Mouse (Mus musculus): ENCODE data around the gene Lalba. TPM values are rescaled to one million over a fixed set of nuclear protein-coding genes. Genes with fewer than 3 reads are reported as not detected.
"Not testable (repeated sequence)": the region's sequence is repeated elsewhere in the genome, so short reads cannot be mapped to it uniquely, and the experiment has no call there.

Lalba gene
- total RNA-seq, 2 experiments from 2014 or later: not detected

DNA sequence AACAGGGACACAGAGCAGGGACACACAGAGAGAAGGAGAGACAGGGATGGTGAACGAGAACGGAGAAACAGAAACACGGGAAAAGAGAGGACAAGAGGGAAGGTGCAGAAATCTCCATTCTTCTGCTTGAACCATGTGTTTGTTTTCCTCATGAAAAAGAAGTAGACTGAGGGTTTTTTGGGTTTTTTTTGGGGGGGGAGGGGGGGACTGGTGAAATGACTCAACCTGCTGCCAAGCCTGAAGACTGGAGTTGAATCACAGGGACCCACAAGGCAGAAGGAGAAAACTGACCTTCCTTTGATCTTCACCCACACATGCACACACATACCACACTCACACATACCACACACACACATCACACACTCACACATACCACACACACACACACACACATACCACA lies 20.8 kb upstream of the Lalba start:
- intact Hi-C loops (cut with DNase I): no loop called here
- DNase-seq (ENCODE audit: low spot score): no peak

DNA sequence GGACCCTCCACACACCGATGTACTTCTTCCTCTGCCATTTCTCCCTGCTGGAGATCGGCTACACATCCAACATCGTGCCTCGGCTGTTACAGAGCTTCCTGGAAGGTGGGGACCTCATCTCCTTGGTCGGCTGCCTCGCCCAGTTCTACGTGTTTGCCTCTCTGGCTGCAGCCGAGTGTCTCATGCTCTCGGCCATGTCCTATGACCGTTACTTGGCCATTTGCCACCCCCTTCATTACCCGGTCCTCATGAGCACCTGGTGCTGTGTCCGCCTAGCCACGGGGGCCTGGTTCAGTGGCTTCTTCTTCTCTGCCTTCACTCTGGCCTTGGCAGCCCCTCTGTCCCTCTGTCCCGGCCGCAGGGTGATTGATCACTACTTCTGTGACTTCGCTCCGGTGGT lies 15.1 kb upstream of the Lalba start:
- no peak for DNase-seq (ENCODE audit: low spot score)

DNA sequence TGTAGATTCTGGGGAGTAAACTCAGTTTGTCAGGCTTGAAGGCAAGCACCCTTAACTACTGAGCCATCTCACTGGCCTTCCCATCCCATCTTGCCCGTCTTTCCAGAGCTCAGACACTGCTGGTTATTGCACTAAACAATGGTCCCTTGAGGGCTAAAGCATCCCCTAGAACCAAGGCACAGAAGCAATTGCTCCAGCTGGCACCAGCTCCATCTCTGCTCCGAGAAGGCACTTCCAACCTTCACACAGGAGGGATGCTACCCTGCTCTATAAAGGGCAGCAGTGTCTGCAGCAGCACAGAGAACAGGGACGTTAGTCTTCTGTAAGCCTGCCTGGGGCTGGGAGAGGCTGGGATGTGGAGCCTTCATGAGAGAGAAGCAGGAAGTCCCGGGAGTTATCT lies 9.6 kb upstream of the Lalba start, which contains the start of gene Olfr279:
Olfr279 (plus strand) TSS at position 301 of the 400 bp plus-strand sequence.
- intact Hi-C loops (cut with DNase I): no loop called here
- DNase-seq (ENCODE audit: low spot score): no peak

More for the DNA sequence above, 15.1 kb upstream of the Lalba start:
- intact Hi-C loops (cut with DNase I): no loop called here

DNA sequence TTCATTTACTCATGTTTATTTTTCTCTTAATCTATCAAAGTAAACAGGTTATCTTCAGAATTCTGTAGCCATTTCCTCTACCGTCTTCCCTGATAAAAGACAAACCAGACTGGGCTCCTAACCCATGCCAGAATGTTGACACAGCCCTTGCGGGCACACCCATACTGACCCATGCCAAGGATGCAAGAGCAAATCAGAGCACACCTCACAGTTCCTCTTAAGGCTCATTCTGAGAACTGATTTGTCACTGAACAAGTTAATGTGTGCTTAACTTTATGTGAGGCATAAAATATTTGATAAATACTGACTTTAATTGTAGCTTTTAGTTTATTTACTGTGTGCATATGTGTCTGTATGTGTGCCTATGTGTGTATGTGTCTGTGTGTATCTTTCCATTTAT lies 8.8 kb upstream of the Lalba start:
- no peak for DNase-seq (ENCODE audit: low spot score)
- intact Hi-C loops (cut with DNase I): no loop called here

DNA sequence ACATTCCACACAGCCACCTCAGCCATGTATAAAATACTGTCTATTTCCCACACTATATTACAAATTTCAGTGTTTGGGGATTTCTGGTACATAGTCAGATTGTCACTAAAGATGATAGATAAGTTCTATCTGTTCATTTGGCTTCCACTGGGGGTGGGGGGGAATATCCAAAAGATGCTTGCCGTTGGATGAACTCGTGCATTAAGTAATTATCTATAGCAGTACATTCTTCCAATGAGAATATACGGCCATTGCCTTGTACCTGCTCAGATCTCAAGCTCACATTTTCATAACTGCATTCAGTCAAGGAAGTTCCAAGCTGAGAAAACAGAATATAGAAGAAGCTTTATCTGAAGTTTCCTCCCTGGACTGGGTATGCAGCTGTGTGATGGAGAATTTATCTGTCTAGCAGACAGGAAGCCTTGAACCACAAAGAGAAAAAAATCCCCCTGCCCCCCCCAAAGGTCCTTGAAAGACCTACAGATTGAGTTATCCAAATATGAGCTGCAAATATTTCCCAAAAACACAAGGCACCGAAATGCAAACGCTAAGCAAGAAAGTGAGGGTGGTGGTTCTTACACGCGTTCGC lies 4.0 kb upstream of the Lalba start:
- DNase-seq (ENCODE audit: low spot score): no peak
- intact Hi-C loops (cut with DNase I): no loop called here

DNA sequence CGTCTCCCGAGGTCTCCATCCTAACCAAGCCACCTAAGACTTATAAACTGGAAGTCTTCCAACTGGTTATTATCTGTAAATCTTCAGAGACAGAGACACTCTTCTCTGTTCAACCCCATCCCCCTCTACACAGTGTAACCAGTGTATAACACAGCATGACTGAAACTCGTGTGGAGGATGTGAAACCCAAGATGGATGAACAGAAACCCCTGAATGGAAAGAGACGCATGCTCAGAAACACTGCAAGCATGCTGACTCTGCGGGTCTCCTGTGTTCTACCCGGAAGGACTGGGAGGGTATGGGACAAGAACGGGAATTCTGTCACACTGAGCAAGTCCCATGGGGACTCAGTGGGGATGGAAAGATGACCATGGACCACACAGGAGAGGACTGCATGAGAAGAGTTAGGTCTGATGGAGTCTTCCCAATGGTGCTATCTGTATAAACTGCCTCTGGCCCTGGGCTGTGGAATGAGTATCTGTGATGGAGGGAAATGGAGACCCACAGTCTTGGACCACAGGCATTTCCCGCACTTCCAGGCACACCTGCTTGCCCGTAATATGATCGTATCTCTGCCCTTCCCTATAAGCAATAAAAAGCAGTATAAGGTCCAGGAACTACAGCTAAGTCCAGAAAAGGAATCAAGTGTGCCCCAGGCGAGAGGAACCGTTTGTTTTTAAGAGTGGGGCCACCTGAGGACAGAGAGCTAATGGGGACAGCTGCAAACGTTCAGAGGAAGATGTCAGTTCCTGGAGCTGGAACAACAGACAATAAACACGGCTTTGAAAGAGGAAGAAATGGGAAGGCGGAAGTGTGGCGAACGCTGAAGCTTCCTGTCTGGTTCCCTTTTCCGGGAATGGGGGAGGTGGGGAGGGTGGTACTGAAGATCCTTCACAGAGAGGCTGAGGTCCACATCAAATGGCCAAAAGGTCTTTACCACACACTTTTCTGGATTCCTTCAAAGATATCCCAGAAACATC lies 1.7 kb upstream of the Lalba start:
- peak; percentile 37 for DNase-seq (ENCODE audit: low spot score)
- intact Hi-C loops (cut with DNase I): no loop called here

DNA sequence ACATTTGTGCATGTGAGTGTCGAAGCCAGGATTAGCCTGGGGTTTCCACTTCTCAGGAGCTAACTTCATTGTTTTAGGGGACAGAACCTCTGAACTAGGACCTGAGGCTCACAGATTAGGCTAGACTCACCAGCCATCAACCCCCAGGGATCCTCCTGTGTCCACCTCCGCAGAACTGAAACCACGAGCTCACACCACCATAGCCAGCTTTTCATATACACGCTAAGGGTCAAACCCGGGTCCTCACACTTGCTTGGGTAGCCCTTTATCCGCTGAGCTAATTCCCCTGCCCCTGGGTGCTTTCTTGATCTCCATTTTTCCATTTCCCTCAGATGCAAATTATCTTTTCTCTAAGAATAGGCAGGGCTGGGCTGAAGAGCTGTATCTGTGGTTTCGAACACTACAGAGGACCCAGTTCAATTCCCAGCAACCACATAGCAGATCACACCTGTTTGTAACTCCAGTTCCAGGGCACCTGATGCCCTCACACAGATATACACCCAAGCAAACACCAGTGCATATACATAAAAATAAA lies 2.9 kb downstream of the Lalba start:
- intact Hi-C loops (cut with DNase I): no loop called here

DNA sequence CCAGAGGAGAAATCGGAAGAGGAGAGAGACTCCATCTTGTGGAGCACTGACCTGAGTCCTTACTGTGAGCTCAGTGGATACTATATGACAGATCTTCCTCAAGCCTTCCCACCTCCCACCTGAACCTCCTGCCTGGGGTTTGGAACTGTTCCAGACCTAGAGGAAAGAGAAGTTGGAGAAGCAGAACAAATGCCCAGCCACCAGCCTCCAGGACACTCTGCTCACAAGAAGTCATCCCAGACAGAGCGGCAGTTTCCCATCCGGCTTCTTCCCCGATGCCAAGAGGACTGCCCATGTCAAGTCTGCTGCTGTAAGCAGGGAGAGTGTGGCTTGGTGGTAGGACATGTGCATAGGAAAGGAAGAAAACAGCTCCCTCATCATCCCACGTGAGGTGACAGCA lies 6.2 kb downstream of the Lalba start:
- intact Hi-C loops (cut with DNase I): no loop called here
- DNase-seq (ENCODE audit: low spot score): no peak

More for the DNA sequence above, 2.9 kb downstream of the Lalba start:
- no peak for DNase-seq (ENCODE audit: low spot score)

DNA sequence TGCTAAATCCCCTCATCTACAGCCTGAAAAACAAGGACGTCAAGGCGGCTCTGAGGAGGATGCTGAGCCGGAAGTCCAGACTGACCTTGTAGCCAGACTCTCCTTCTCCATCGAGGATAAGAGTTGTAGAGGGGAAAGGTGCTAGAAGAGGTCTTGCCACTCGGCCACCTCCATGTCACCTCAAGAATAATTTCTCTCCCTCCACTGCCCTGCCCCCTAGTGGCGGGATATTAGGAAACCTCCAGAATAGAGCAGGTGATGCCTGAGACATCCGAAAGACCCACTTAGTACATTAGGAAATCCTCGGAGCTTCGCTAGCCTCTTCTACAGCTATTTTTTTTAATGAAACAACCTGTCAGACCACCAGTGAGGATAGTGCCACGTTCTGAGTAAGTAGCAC lies 7.1 kb downstream of the Lalba start:
- DNase-seq (ENCODE audit: low spot score): no peak
- intact Hi-C loops (cut with DNase I): no loop called here

DNA sequence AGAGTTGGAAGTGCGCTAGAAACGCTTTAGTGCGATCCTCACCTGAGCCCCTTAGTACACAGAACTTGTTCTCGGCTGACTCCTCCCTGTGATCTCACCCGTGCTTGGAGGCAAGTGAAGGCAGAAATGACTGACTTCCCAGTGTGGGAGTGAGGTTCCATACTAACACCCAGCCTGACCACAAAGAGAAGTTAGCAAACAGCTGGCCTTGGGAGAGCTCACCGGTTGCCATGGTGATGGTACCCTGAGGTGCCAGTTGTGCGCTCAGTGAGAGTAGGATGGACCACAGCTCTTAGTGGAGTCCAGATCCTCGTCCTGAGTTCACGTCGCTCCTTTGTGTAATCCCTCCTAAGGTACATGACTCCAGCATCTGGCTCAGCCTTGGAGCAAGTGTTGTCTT lies 7.6 kb downstream of the Lalba start:
- intact Hi-C loops (cut with DNase I): no loop called here
- DNase-seq (ENCODE audit: low spot score): no peak

DNA sequence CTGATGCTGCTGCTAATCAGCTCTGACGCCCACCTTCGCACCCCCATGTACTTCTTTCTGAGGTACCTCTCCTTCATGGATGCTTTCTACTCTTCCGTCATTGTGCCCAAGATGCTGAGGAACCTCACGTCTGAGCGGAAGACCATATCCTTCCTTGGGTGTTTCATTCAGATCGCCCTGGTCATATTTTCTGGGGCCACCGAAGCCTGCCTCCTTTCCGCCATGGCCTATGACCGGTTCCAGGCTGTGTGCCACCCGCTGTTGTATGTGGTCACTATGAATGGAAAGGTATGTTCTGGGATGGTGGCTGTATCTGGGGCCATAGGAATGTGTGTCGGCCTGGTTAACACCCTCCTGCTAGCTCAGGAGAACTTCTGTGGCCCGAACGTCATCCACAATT lies 11.0 kb downstream of the Lalba start:
- intact Hi-C loops (cut with DNase I): no loop called here
- DNase-seq (ENCODE audit: low spot score): no peak

DNA sequence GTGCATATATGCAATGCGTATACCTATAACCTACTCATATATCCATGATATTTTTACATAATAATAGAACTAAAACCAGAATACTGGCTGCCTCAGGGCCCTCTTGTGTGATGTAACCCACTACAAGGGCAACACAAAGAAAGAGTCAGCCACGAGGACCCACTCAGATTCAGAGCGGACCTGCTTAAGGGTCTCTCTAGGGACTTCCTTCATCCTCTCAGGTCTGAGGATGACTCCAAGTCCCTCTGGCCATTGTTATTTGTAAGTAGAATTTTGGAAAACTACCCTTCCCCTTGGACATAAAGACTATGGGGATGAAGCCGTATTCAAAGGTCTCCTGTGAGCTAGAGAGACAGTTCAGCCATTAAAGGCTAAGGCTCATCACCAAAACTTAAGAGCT lies 12.9 kb downstream of the Lalba start, which contains the start of gene OR5BS1P:
OR5BS1P (plus strand) TSS at position 301 of the 400 bp plus-strand sequence.
- intact Hi-C loops (cut with DNase I): no loop called here
- DNase-seq (ENCODE audit: low spot score): no peak

DNA sequence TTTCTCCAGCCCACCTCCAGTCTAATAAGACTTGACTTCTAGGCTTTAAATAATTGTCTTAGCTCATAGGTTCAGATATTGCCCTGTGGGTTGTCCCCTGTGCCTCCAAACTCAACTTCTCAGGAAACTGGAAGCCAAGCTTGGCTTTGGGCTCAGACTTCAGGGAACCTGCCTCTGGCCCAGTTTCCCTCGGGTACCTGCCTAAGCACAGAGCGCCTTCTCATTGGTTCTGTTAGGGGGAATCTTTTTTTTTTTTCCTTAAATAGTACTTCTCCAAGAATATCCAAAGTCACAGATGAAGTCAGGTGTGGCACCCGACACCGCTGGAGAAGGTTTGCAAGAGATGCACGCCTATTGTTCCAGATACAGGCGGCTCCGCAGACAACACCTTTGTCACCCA lies 30.2 kb downstream of the Lalba start, which contains the start of gene Olfr281:
Olfr281 (plus strand) TSS at position 301 of the 400 bp plus-strand sequence.
- intact Hi-C loops (cut with DNase I): no loop called here
- no peak for DNase-seq (ENCODE audit: low spot score)

DNA sequence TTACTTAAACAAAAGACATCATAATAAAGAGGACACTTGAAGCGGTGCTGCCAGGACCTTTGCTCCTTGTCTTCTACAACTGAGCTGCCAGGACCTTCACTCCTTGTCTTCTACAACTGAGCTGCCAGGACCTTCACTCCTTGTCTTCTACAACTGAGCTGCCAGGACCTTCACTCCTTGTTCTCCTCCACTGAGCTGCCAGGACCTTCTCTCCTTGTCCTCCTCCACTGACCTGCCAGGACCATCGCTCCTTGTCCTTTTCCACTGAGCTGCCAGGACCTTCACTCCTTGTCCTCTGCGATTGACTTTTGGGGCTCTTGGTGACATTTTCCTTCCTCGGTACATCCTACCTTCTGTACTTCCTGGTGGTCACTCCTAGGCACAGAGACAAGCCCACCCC lies 34.0 kb downstream of the Lalba start:
- intact Hi-C loops (cut with DNase I): no loop called here
- no peak for DNase-seq (ENCODE audit: low spot score)

DNA sequence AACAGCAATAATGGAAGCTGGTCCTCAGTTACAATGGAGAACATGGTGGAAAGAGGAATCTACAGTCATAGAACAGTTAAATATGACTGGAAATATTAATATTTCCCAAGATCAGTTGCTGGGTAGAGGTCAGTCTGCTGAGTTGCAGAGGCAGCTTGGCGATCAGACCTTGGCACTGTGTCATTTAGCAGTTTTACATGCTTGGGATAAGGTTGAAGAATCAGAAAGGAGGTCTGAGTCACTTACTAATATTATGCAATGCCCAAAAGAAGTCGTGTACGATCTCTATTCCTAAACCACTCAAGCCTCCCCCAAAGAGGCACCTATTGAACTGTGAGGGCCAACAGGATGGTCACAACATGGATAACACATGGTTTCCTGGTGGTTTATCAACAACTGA lies 38.0 kb downstream of the Lalba start:
- intact Hi-C loops (cut with DNase I): no loop called here
- no peak for DNase-seq (ENCODE audit: low spot score)

DNA sequence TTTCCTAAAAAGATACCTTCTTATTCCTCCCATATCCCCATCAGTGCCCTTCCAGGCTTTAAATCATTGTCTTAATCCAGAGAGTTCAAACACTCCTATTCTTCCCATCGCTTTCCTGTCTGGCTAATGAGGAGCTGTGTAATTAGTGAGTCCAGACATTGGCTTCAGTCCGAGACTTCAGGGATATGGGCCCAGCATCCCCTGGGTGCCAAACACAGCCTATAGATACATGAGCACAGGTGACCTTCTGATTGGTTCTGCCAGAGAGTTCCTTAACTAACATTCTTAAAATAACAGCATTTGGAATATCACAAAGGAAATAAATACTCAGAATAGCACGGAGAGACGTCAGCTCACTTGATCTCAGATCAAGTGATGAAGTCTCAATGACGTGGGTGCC lies 51.6 kb downstream of the Lalba start, which contains the start of gene Olfr282:
Olfr282 (plus strand) TSS at position 301 of the 400 bp plus-strand sequence.
- intact Hi-C loops (cut with DNase I); DNase-seq (ENCODE audit: low spot score): not testable (repeated sequence)

Small RNA genes within 50 kb of the gene (microRNA-seq; reads per million reads assigned to microRNA genes)
- not detected for gene Mir1291

Other genes starting within 250 kb of the Lalba start
- gene Olfr286, start 248.3 kb downstream of the Lalba start, total RNA-seq (2021): not detected
- gene H1fnt, start 225.4 kb downstream of the Lalba start, total RNA-seq (2021): not detected
- gene Zfp641, start 186.6 kb downstream of the Lalba start, total RNA-seq (2021): 1 to 10 TPM; 5.3 to 6.2 TPM
- gene Olfr285, start 165.4 kb downstream of the Lalba start, total RNA-seq (2021): not detected
- gene Olfr284, start 141.7 kb downstream of the Lalba start, total RNA-seq (2021): not detected
- not detected for gene Olfr283, start 101.8 kb downstream of the Lalba start, total RNA-seq (2021)
- gene Olfr282, start 51.5 kb downstream of the Lalba start, total RNA-seq (2021): not detected
- not detected for gene Olfr281, start 30.1 kb downstream of the Lalba start, total RNA-seq (2021)
- not detected for gene OR5BS1P, start 12.8 kb downstream of the Lalba start, total RNA-seq (2021)
- gene Olfr279, start 9.7 kb upstream of the Lalba start, total RNA-seq (2021): not detected
- gene Kansl2, start 51.5 kb upstream of the Lalba start, total RNA-seq (2021): 10 to 100 TPM; 74.0 to 75.6 TPM
- gene Ccnt1, start 88.2 kb upstream of the Lalba start, total RNA-seq (2021): 10 to 100 TPM; 31.0 to 31.9 TPM
- 1 to 10 TPM in 1 of 2 experiments, under 1 TPM in 1; 0.68 to 1.0 TPM for gene 4930415O20Rik, start 88.3 kb upstream of the Lalba start, total RNA-seq (2021)
- 100 to 1,000 TPM; 188 to 238 TPM for gene Adcy6, start 127.4 kb upstream of the Lalba start, total RNA-seq (2021)
- 1 to 10 TPM; 4.1 TPM for gene Cacnb3, start 148.1 kb upstream of the Lalba start, total RNA-seq (2021)
- 10 to 100 TPM; 43.5 to 52.8 TPM for gene Ddx23, start 180.2 kb upstream of the Lalba start, total RNA-seq (2021)
- 1 to 10 TPM; 1.3 to 1.5 TPM for gene Rnd1, start 194.7 kb upstream of the Lalba start, total RNA-seq (2021)
- gene Ccdc65, start 225.5 kb upstream of the Lalba start, total RNA-seq (2021): under 1 TPM in 1 of 2 experiments, not detected in 1; 0.18 TPM
- gene Fkbp11, start 245.5 kb upstream of the Lalba start, total RNA-seq (2021): 1 to 10 TPM; 4.7 to 7.2 TPM

All from heart, postnatal 25 days (tissue).